Mouse (Mus musculus): Measurements from ENCODE around the gene Klk10. TPM values are rescaled to one million over a fixed set of nuclear protein-coding genes. Genes with fewer than 3 reads are reported as not detected.

Gene Klk10
- not detected for polyA plus RNA-seq (2014; fragmentation: Illumina TruSeq; extraction: RNeasy Lipid Tissue Mini Kit (QIAGEN cat#74804); ENCODE audit: low replicate concordance)

GRCm38 (mm10) chr7:43780746-43781145 is at the start of gene Klk10:
TSS of gene Klk10 (plus strand) at chr7:43781035.

GRCm38 (mm10) chr7:43768597-43768996 is 12.2 kb upstream of the Klk10 start, which contains the start of gene Klk12:
TSS of gene Klk12 (plus strand) at chr7:43768897.

DNA sequence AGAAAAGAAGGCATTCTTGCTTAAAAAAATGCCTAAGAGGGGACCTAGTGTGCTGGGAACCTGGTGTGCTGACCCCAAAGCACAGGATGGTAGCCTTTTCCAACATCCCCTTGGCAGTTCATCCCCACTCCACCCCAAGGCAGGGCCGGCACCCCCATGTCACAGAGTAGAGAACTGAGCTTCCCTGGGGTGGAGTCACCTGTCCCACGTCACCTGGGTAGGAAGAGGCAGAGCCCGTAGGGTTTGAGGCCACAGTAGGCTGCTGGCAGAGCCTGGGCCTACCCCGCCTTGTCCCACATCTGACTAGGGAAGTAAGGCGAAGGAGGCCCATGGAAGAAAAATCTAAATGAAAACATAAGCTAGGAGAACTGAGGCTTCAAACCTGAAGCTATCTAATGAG is 6.5 kb upstream of the Klk10 start, which contains the start of gene Klk11:
Gene Klk11 (plus strand): TSS at position 241 of the 400 bp plus-strand sequence.

DNA sequence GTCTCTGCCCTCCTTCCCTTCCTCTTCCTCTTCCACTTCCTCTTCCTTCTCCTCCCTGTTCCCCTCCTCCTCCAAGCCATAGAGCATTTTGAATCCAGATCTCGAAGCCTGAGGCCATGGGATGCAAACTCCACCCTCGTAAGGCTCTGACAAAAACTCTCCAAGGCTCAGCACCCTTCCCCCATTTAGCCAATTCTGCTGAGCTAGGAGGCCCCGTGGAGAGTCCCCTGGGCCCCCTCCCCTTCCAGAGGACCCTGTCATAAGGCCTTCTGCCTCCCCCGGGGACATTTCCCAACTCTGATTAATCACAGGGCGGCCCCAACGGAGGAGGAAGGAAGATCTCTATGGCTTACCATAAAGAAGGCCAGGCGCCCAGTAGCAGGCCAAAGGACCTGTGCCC is 10.8 kb downstream of the Klk10 start, which contains the start of gene Klk9:
Gene Klk9 (plus strand): TSS at position 301 of the 400 bp plus-strand sequence.

DNA sequence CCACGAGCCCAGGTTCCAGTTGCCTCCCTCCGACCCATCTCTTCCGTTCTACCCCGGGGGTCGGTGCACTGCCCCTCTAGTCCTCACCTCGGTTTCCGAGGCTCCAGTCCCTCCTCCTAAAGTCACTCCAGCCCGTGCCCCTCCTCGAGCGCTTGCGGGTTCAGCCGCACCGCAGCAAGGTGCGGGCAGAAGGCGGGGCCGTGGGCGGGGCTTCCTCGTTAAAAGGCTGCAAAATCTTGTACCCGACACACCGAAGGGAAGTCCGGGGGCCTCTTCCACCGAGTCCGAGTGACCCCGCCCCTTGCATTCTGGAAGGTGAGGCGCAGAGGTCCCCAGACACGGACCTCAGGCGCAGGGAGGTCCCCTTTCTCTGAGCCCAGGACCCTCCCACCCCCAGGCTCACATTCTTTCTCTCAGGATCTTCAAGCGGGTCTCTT is 16.5 kb downstream of the Klk10 start, which contains the start of gene Klk8:
Gene Klk8 (plus strand): TSS at position 245 of the 437 bp plus-strand sequence.

GRCm38 (mm10) chr7:43810994-43811393 is 30.2 kb downstream of the Klk10 start, which contains the start of gene Klk7:
TSS of gene Klk7 (plus strand) at chr7:43811294.

GRCm38 (mm10) chr7:43824199-43824598 is 43.4 kb downstream of the Klk10 start, which contains the start of gene Klk6:
TSS of gene Klk6 (plus strand) at chr7:43824499.

Other genes starting within 250 kb of the Klk10 start
- 12.9 TPM for gene Cd33, start 236.6 kb upstream of the Klk10 start, polyA plus RNA-seq (2014; fragmentation: Illumina TruSeq; extraction: RNeasy Lipid Tissue Mini Kit (QIAGEN cat#74804); ENCODE audit: low replicate concordance)
- gene Zfp658, start 218.8 kb upstream of the Klk10 start, polyA plus RNA-seq (2014; fragmentation: Illumina TruSeq; extraction: RNeasy Lipid Tissue Mini Kit (QIAGEN cat#74804); ENCODE audit: low replicate concordance), result 0.82 TPM
- gene Zfp719, start 201.4 kb upstream of the Klk10 start, polyA plus RNA-seq (2014; fragmentation: Illumina TruSeq; extraction: RNeasy Lipid Tissue Mini Kit (QIAGEN cat#74804); ENCODE audit: low replicate concordance), result 15.8 TPM
- gene Zfp819, start 173.9 kb upstream of the Klk10 start, polyA plus RNA-seq (2014; fragmentation: Illumina TruSeq; extraction: RNeasy Lipid Tissue Mini Kit (QIAGEN cat#74804); ENCODE audit: low replicate concordance), result not detected
- 22.1 TPM for gene Ceacam18, start 146.3 kb upstream of the Klk10 start, polyA plus RNA-seq (2014; fragmentation: Illumina TruSeq; extraction: RNeasy Lipid Tissue Mini Kit (QIAGEN cat#74804); ENCODE audit: low replicate concordance)
- gene Siglece, start 120.9 kb upstream of the Klk10 start, polyA plus RNA-seq (2014; fragmentation: Illumina TruSeq; extraction: RNeasy Lipid Tissue Mini Kit (QIAGEN cat#74804); ENCODE audit: low replicate concordance), result 0.82 TPM
- gene Ctu1, start 109.0 kb upstream of the Klk10 start, polyA plus RNA-seq (2014; fragmentation: Illumina TruSeq; extraction: RNeasy Lipid Tissue Mini Kit (QIAGEN cat#74804); ENCODE audit: low replicate concordance), result 0.85 TPM
- gene Klk14, start 90.6 kb upstream of the Klk10 start, polyA plus RNA-seq (2014; fragmentation: Illumina TruSeq; extraction: RNeasy Lipid Tissue Mini Kit (QIAGEN cat#74804); ENCODE audit: low replicate concordance), result not detected
- gene Klk13, start 68.5 kb upstream of the Klk10 start, polyA plus RNA-seq (2014; fragmentation: Illumina TruSeq; extraction: RNeasy Lipid Tissue Mini Kit (QIAGEN cat#74804); ENCODE audit: low replicate concordance), result not detected
- gene Klk12, start 12.1 kb upstream of the Klk10 start, polyA plus RNA-seq (2014; fragmentation: Illumina TruSeq; extraction: RNeasy Lipid Tissue Mini Kit (QIAGEN cat#74804); ENCODE audit: low replicate concordance), result not detected
- gene Klk11, start 6.4 kb upstream of the Klk10 start, polyA plus RNA-seq (2014; fragmentation: Illumina TruSeq; extraction: RNeasy Lipid Tissue Mini Kit (QIAGEN cat#74804); ENCODE audit: low replicate concordance), result not detected
- gene Klk9, start 10.9 kb downstream of the Klk10 start, polyA plus RNA-seq (2014; fragmentation: Illumina TruSeq; extraction: RNeasy Lipid Tissue Mini Kit (QIAGEN cat#74804); ENCODE audit: low replicate concordance), result not detected
- gene Klk8, start 16.5 kb downstream of the Klk10 start, polyA plus RNA-seq (2014; fragmentation: Illumina TruSeq; extraction: RNeasy Lipid Tissue Mini Kit (QIAGEN cat#74804); ENCODE audit: low replicate concordance), result not detected
- gene Klk7, start 30.3 kb downstream of the Klk10 start, polyA plus RNA-seq (2014; fragmentation: Illumina TruSeq; extraction: RNeasy Lipid Tissue Mini Kit (QIAGEN cat#74804); ENCODE audit: low replicate concordance), result not detected
- not detected for gene Klk6, start 43.5 kb downstream of the Klk10 start, polyA plus RNA-seq (2014; fragmentation: Illumina TruSeq; extraction: RNeasy Lipid Tissue Mini Kit (QIAGEN cat#74804); ENCODE audit: low replicate concordance)
- gene Klk5, start 60.9 kb downstream of the Klk10 start, polyA plus RNA-seq (2014; fragmentation: Illumina TruSeq; extraction: RNeasy Lipid Tissue Mini Kit (QIAGEN cat#74804); ENCODE audit: low replicate concordance), result not detected
- gene Klk4, start 100.1 kb downstream of the Klk10 start, polyA plus RNA-seq (2014; fragmentation: Illumina TruSeq; extraction: RNeasy Lipid Tissue Mini Kit (QIAGEN cat#74804); ENCODE audit: low replicate concordance), result not detected
- not detected for gene Klk15, start 152.7 kb downstream of the Klk10 start, polyA plus RNA-seq (2014; fragmentation: Illumina TruSeq; extraction: RNeasy Lipid Tissue Mini Kit (QIAGEN cat#74804); ENCODE audit: low replicate concordance)
- not detected for gene Klk1b8, start 169.6 kb downstream of the Klk10 start, polyA plus RNA-seq (2014; fragmentation: Illumina TruSeq; extraction: RNeasy Lipid Tissue Mini Kit (QIAGEN cat#74804); ENCODE audit: low replicate concordance)
- gene Klk1b1, start 185.7 kb downstream of the Klk10 start, polyA plus RNA-seq (2014; fragmentation: Illumina TruSeq; extraction: RNeasy Lipid Tissue Mini Kit (QIAGEN cat#74804); ENCODE audit: low replicate concordance), result not detected
- not detected for gene Klk1b9, start 195.0 kb downstream of the Klk10 start, polyA plus RNA-seq (2014; fragmentation: Illumina TruSeq; extraction: RNeasy Lipid Tissue Mini Kit (QIAGEN cat#74804); ENCODE audit: low replicate concordance)
- gene Klk1b11, start 214.8 kb downstream of the Klk10 start, polyA plus RNA-seq (2014; fragmentation: Illumina TruSeq; extraction: RNeasy Lipid Tissue Mini Kit (QIAGEN cat#74804); ENCODE audit: low replicate concordance), result not detected
- not detected for gene Klk1b26, start 231.1 kb downstream of the Klk10 start, polyA plus RNA-seq (2014; fragmentation: Illumina TruSeq; extraction: RNeasy Lipid Tissue Mini Kit (QIAGEN cat#74804); ENCODE audit: low replicate concordance)

Data from small intestine, adult 10 weeks (tissue).